Comparison of ENCODE assay signal across 20 mouse cellular contexts in the genomic region with DNA sequence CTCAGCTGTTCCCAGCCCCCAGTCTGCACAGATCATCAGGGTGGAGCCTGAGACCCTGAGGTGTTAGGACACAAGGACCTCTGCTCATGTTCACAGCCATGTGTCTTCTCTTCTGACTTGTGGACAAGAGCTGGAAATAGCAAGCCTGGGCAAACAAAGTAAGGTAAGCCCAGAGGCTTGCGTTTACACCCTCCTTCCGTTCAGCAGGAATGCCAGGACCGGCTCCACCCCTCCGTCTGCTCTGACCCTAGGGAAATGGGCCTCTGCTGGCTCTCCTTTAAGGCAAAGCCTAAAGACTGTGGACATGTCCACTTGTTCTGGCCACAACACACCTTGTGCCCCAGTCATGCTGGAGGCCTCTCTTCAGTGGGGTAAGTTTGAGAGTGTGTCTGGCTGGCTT. TPM values are rescaled to one million over a fixed set of nuclear protein-coding genes. Genes with fewer than 3 reads are reported as not detected.
DNase-seq lines count a peak whose midpoint lies in the region; ATAC-seq lines count a peak whose summit lies in the region.
"Had no signal": no experiment of that assay in that cellular context is flagged by ENCODE, and none has a peak within 500 bp of the region (broad histone marks: within the 10 kb centered on the region; RNA-seq: fewer than 3 reads in every experiment).

No protein-coding gene starts in this region.

- ATAC-seq in heart, embryonic 16.5 days (replicated peaks; ENCODE audit: extremely low read depth, insufficient read depth, low FRiP score): no peak
- ATAC-seq in liver, embryonic 16.5 days (ENCODE audit: low read depth): no peak
- ATAC-seq: forebrain, embryonic 14.5 days; hindbrain, postnatal 0 days had no signal

- no peak for DNase-seq in heart, postnatal 36 days
- DNase-seq in thymus, postnatal 4 days: peak; percentile 49
- DNase-seq in thymus, postnatal 14 days: no peak
- no peak for DNase-seq in T-cell, adult 2 months (ENCODE audit: low spot score)
- no peak for DNase-seq in kidney, postnatal 25 days
- no peak for DNase-seq in adrenal gland, adult 18-20 months (ENCODE audit: low spot score in 2 of 2)
- DNase-seq: adrenal gland, adult 8-10 months; cerebellum, adult 18-20 months; heart, postnatal 4 days; kidney, adult 9 months; layer of hippocampus, postnatal 36 days had no signal

- no peak overlapping the region for H3K27ac ChIP-seq in heart, embryonic 16.5 days (ENCODE audit: low read length)
- 0 out of 2 replicates have a peak overlapping the region, but pooled peaks have one; percentile 0 for H3K27ac ChIP-seq in liver, embryonic 16.5 days (ENCODE audit: low read length)
- H3K27ac ChIP-seq: embryonic facial prominence, embryonic 10.5 days; hindbrain, postnatal 0 days had no signal

- intact Hi-C loops in heart, postnatal 36 days (cut with DNase I): no loop called here

- no peaks in the 10 kb centered on the region for H3K36me3 ChIP-seq in heart, embryonic 16.5 days (ENCODE audit: control insufficient read depth, insufficient read depth)
- H3K36me3 ChIP-seq in liver, embryonic 16.5 days (ENCODE audit: control insufficient read depth, insufficient read depth): no peaks in the 10 kb centered on the region
- H3K36me3 ChIP-seq: embryonic facial prominence, embryonic 10.5 days had no signal

- 59% methylated on average over 4 of the region's 4 CpGs for WGBS in heart, embryonic 16.5 days
- 47% methylated on average over 4 of the region's 4 CpGs for WGBS in liver, embryonic 16.5 days (ENCODE audit: insufficient replicate concordance)

- H3K9ac ChIP-seq in heart, embryonic 16.5 days (ENCODE audit: low read length): peak overlapping the region; percentile 16; the same call in 1 of the 2 replicates
- no peak overlapping the region for H3K9ac ChIP-seq in liver, embryonic 16.5 days (ENCODE audit: low read depth, low read length)

- H3K27me3 ChIP-seq in heart, embryonic 16.5 days (ENCODE audit: control insufficient read depth, insufficient read depth, low read length): no peaks in the 10 kb centered on the region
- no peaks in the 10 kb centered on the region for H3K27me3 ChIP-seq in liver, embryonic 16.5 days (ENCODE audit: control insufficient read depth, insufficient read depth, low read depth, low read length)

- no peaks in the 10 kb centered on the region for H3K9me3 ChIP-seq in heart, embryonic 16.5 days (replicated peaks; ENCODE audit: control insufficient read depth, low read length)
- H3K9me3 ChIP-seq in liver, embryonic 16.5 days (replicated peaks; ENCODE audit: control insufficient read depth, low read length): no peaks in the 10 kb centered on the region
- H3K9me3 ChIP-seq: embryonic facial prominence, embryonic 10.5 days had no signal

- no peaks in the 10 kb centered on the region; the same call in 1 of the 2 replicates for H3K4me1 ChIP-seq in heart, embryonic 16.5 days (ENCODE audit: control insufficient read depth, insufficient read depth, low read length)
- H3K4me1 ChIP-seq in liver, embryonic 16.5 days (ENCODE audit: control insufficient read depth, low read depth, low read length): peaks cover 4% of the 10 kb centered on the region

- H3K4me3 ChIP-seq in heart, embryonic 16.5 days (ENCODE audit: low read length): no peak overlapping the region
- H3K4me3 ChIP-seq in liver, embryonic 16.5 days (ENCODE audit: low read depth, low read length): no peak overlapping the region
- H3K4me3 ChIP-seq: embryonic facial prominence, embryonic 10.5 days had no signal

- H3K4me2 ChIP-seq in heart, embryonic 16.5 days (ENCODE audit: low read depth, low read length): no peak overlapping the region
- H3K4me2 ChIP-seq in liver, embryonic 16.5 days (ENCODE audit: low read depth, low read length): no peak overlapping the region; the same call in 1 of the 2 replicates
- H3K4me2 ChIP-seq: heart, embryonic 11.5 days had no signal

RNA-seq across cellular contexts. Expression of a gene that starts 15.4 kb away (rescaled TPM):
- polyA plus RNA-seq in heart, embryonic 16.5 days (2015; fragmentation: Nextera tagmentation; extraction: Ambion mirVana): 0.12 and 0.21 TPM in 2 replicates
- not detected for total RNA-seq in heart, postnatal 36 days (2021)
- polyA plus RNA-seq in liver, embryonic 16.5 days (2015; fragmentation: Nextera tagmentation; extraction: Ambion mirVana): not detected in 2 replicates
- not detected for total RNA-seq in adrenal gland, adult 18-20 months (2021)
- total RNA-seq: heart, postnatal 4 days; layer of hippocampus, adult 18-20 months; layer of hippocampus, postnatal 36 days; left cerebral cortex, postnatal 36 days; megakaryocyte-erythroid progenitor cell, adult 5-6 weeks had no signal
- polyA plus RNA-seq: forebrain, embryonic 14.5 days had no signal
